Mouse (Mus musculus) midbrain, embryonic 11.5 days (tissue): ENCODE results near the gene Gtf3c2. TPM values are rescaled to one million over a fixed set of nuclear protein-coding genes. Genes with fewer than 3 reads are reported as not detected.

Source experiments
- ATAC-seq: fragments of 200-750 bp; cut with Nextera tagmentation; 2 replicates; pipeline ENCODE4 v1.8.0; 2017; ENCODE audit warnings: moderate TSS enrichment, moderate library complexity; ENCODE audit not compliant: low FRiP score
- DNase-seq: peaks from one replicate; pipeline ENCODE4 v3.0.0; 2015; ENCODE audit warnings: low spot score; ENCODE audit errors: missing footprints
- H3K27ac ChIP-seq: fragments of 300-500 bp; sonication (generic); 2 replicates; pipeline ENCODE4 v1.5.1; 2014; ENCODE audit warnings: low read depth, low read length
- H3K27me3 ChIP-seq: fragments of 300-500 bp; sonication (generic); 2 replicates; pipeline ENCODE4 v1.6.1; 2014; ENCODE audit warnings: mild to moderate bottlenecking, low read length, moderate library complexity, mixed read lengths; ENCODE audit not compliant: control insufficient read depth, insufficient read depth
- H3K36me3 ChIP-seq: fragments of 300-500 bp; sonication (generic); 2 replicates; pipeline ENCODE4 v1.6.1; 2014; ENCODE audit warnings: mild to moderate bottlenecking, low read length, moderate library complexity, mixed read lengths; ENCODE audit not compliant: control insufficient read depth, insufficient read depth
- H3K4me1 ChIP-seq: fragments of 300-500 bp; sonication (generic); 2 replicates; pipeline ENCODE4 v1.6.1; 2014; ENCODE audit warnings: low read length; ENCODE audit not compliant: control insufficient read depth, insufficient read depth
- H3K4me2 ChIP-seq: fragments of 300-500 bp; sonication (generic); 2 replicates; pipeline ENCODE4 v1.6.1; 2014; ENCODE audit warnings: mild to moderate bottlenecking, moderate library complexity
- H3K4me3 ChIP-seq: fragments of 300-500 bp; sonication (generic); 2 replicates; pipeline ENCODE4 v1.5.1; 2014; ENCODE audit warnings: low read depth, low read length
- H3K9ac ChIP-seq: fragments of 300-500 bp; sonication (generic); 2 replicates; pipeline ENCODE4 v1.6.1; 2014; ENCODE audit warnings: low read length
- H3K9me3 ChIP-seq: fragments of 300-500 bp; sonication (generic); 2 replicates; pipeline ENCODE4 v1.6.1; 2016; ENCODE audit warnings: low read length; ENCODE audit not compliant: control insufficient read depth
- WGBS: fragments of 180-500 bp; shearing (Covaris S2); extraction: QIAGEN DNeasy Blood & Tissue Kit; methylation state at CpG from one replicate; pipeline ENCODE4 v1.1.7; 2014; 5-methylcytosine and 5-hydroxymethylcytosine counted together
- polyA plus RNA-seq: library from polyadenylated mRNA; unstranded; fragments of >200 nt; fragmentation: Nextera tagmentation; extraction: Ambion mirVana; gene quantifications from 2 replicates; pipeline ENCODE4 v1.2.1, GENCODE M21; 2014

The Gtf3c2 gene
- polyA plus RNA-seq, 1 experiment from 2014 or later: 72.5 TPM

GRCm38 (mm10) chr5:31199893-31200292 is 19.9 kb upstream of the Gtf3c2 start:
- Histone ChIP-seq H3K9ac (no peak overlapping the region), H3K4me3 (no peak overlapping the region), H3K27ac (no peak overlapping the region), H3K36me3 (peaks cover 33% of the 10 kb centered on the region), H3K9me3 (peaks cover 4% of the 10 kb centered on the region), H3K4me1 (peaks cover 12% of the 10 kb centered on the region), H3K27me3 (no peaks in the 10 kb centered on the region), H3K4me2 (no peak overlapping the region)
- ATAC-seq (no peak), DNase-seq (peak; percentile 80)
- WGBS: 85% methylated on average over 9 of the region's 9 CpGs

- DNase-seq (peak; percentile 74), ATAC-seq (no peak)
- Histone ChIP-seq H3K27ac (no peak overlapping the region), H3K9ac (no peak overlapping the region), H3K9me3 (peaks cover 4% of the 10 kb centered on the region), H3K4me3 (no peak overlapping the region), H3K4me2 (no peak overlapping the region), H3K36me3 (peaks cover 33% of the 10 kb centered on the region), H3K4me1 (peaks cover 13% of the 10 kb centered on the region), H3K27me3 (no peaks in the 10 kb centered on the region)
- 95% methylated on average over 19 of the region's 19 CpGs for WGBS
Measured at GRCm38 (mm10) chr5:31199321-31199892, 19.5 kb upstream of the Gtf3c2 start.

GRCm38 (mm10) chr5:31198616-31199320 is 18.8 kb upstream of the Gtf3c2 start:
- Histone ChIP-seq H3K27ac (no peak overlapping the region), H3K9ac (no peak overlapping the region), H3K27me3 (no peaks in the 10 kb centered on the region), H3K4me1 (peaks cover 19% of the 10 kb centered on the region), H3K36me3 (peaks cover 33% of the 10 kb centered on the region), H3K4me2 (no peak overlapping the region), H3K4me3 (no peak overlapping the region), H3K9me3 (peaks cover 4% of the 10 kb centered on the region)
- ATAC-seq: no peak
- 87% methylated on average over 5 of the region's 5 CpGs for WGBS
- DNase-seq: peak; percentile 81

GRCm38 (mm10) chr5:31198170-31198569 is 18.2 kb upstream of the Gtf3c2 start:
- Histone ChIP-seq H3K9me3 (peaks cover 4% of the 10 kb centered on the region), H3K4me2 (no peak overlapping the region), H3K27me3 (no peaks in the 10 kb centered on the region), H3K27ac (no peak overlapping the region), H3K4me3 (no peak overlapping the region), H3K4me1 (peaks cover 20% of the 10 kb centered on the region), H3K9ac (no peak overlapping the region), H3K36me3 (peaks cover 33% of the 10 kb centered on the region)
- DNase-seq: peak; percentile 81
- 90% methylated on average over 9 of the region's 9 CpGs for WGBS
- ATAC-seq: no peak

- Histone ChIP-seq H3K4me2 (no peak overlapping the region), H3K4me1 (peaks cover 17% of the 10 kb centered on the region), H3K36me3 (peaks cover 33% of the 10 kb centered on the region), H3K27me3 (no peaks in the 10 kb centered on the region), H3K4me3 (no peak overlapping the region), H3K27ac (no peak overlapping the region), H3K9ac (no peak overlapping the region), H3K9me3 (peaks cover 4% of the 10 kb centered on the region)
- WGBS: 96% methylated on average over 12 of the region's 12 CpGs
- ATAC-seq: no peak
- DNase-seq: peak; percentile 28
Measured at GRCm38 (mm10) chr5:31197072-31197471, 17.1 kb upstream of the Gtf3c2 start.

GRCm38 (mm10) chr5:31196207-31196606 is 16.3 kb upstream of the Gtf3c2 start:
- DNase-seq (peak; percentile 67), ATAC-seq (no peak)
- Histone ChIP-seq H3K27ac (no peak overlapping the region), H3K4me3 (no peak overlapping the region), H3K9ac (no peak overlapping the region), H3K4me2 (no peak overlapping the region), H3K4me1 (peaks cover 20% of the 10 kb centered on the region), H3K27me3 (no peaks in the 10 kb centered on the region), H3K36me3 (peaks cover 33% of the 10 kb centered on the region), H3K9me3 (peaks cover 4% of the 10 kb centered on the region)
- WGBS: 94% methylated on average over 10 of the region's 10 CpGs

- 94% methylated on average over 4 of the region's 4 CpGs for WGBS
- peak; percentile 31 for DNase-seq
- Histone ChIP-seq H3K9ac (no peak overlapping the region), H3K4me1 (peaks cover 19% of the 10 kb centered on the region), H3K27ac (no peak overlapping the region), H3K36me3 (peaks cover 34% of the 10 kb centered on the region), H3K27me3 (no peaks in the 10 kb centered on the region), H3K9me3 (peaks cover 4% of the 10 kb centered on the region), H3K4me3 (no peak overlapping the region), H3K4me2 (no peak overlapping the region)
- no peak for ATAC-seq
Measured at GRCm38 (mm10) chr5:31195671-31196070, 15.7 kb upstream of the Gtf3c2 start.

GRCm38 (mm10) chr5:31194486-31195485 is 14.8 kb upstream of the Gtf3c2 start:
- DNase-seq: peak; percentile 74
- peaks cover 16% of the 10 kb centered on the region for H3K4me1 ChIP-seq
- no peak for ATAC-seq
- H3K4me3 ChIP-seq: no peak overlapping the region
- H3K27ac ChIP-seq: no peak overlapping the region
- H3K27me3 ChIP-seq: no peaks in the 10 kb centered on the region
- peaks cover 30% of the 10 kb centered on the region for H3K36me3 ChIP-seq
- H3K4me2 ChIP-seq: peak overlapping the region; percentile 83
- WGBS: 93% methylated on average over 16 of the region's 16 CpGs
- no peak overlapping the region for H3K9ac ChIP-seq
- H3K9me3 ChIP-seq: no peaks in the 10 kb centered on the region
